Mouse (Mus musculus) midbrain, embryonic 10.5 days (tissue): Measurements from ENCODE around the gene 1300017J02Rik. TPM values are rescaled to one million over a fixed set of nuclear protein-coding genes. Genes with fewer than 3 reads are reported as not detected.

Source experiments
- DNase-seq: peaks from one replicate; pipeline ENCODE4 v3.0.0-alpha.2; 2017; ENCODE audit warnings: low spot score
- H3K27ac ChIP-seq: fragments of 300-500 bp; sonication (generic); replicated peaks from 2 replicates; pipeline ENCODE4 v1.5.1; 2016; ENCODE audit warnings: mild to moderate bottlenecking
- H3K27me3 ChIP-seq: fragments of 300-500 bp; sonication (generic); 2 replicates; pipeline ENCODE4 v1.6.1; 2016; ENCODE audit warnings: low read depth, mild to moderate bottlenecking; ENCODE audit not compliant: poor library complexity, severe bottlenecking
- H3K36me3 ChIP-seq: fragments of 300-500 bp; sonication (generic); 2 replicates; pipeline ENCODE4 v1.6.1; 2016; ENCODE audit warnings: mild to moderate bottlenecking, moderate library complexity
- H3K4me1 ChIP-seq: fragments of 300-500 bp; sonication (generic); 2 replicates; pipeline ENCODE4 v1.6.1; 2016
- H3K4me3 ChIP-seq: fragments of 300-500 bp; sonication (generic); 2 replicates; pipeline ENCODE4 v1.5.1; 2016; ENCODE audit warnings: mild to moderate bottlenecking, moderate library complexity
- H3K9me3 ChIP-seq: fragments of 300-500 bp; sonication (generic); replicated peaks from 2 replicates; pipeline ENCODE4 v1.6.1; 2016; ENCODE audit warnings: mild to moderate bottlenecking
- WGBS: fragments of 180-500 bp; shearing (Covaris S2); methylation state at CpG from one replicate; pipeline ENCODE4 v1.1.7; 2016; 5-methylcytosine and 5-hydroxymethylcytosine counted together
- polyA plus RNA-seq: library from polyadenylated mRNA; unstranded; fragments of >200 nt; fragmentation: Nextera tagmentation; extraction: Ambion mirVana; gene quantifications from 2 replicates; pipeline ENCODE4 v1.2.1, GENCODE M21; 2016

1300017J02Rik gene
- polyA plus RNA-seq, 1 experiment from 2014 or later, result 3.5 TPM

DNA sequence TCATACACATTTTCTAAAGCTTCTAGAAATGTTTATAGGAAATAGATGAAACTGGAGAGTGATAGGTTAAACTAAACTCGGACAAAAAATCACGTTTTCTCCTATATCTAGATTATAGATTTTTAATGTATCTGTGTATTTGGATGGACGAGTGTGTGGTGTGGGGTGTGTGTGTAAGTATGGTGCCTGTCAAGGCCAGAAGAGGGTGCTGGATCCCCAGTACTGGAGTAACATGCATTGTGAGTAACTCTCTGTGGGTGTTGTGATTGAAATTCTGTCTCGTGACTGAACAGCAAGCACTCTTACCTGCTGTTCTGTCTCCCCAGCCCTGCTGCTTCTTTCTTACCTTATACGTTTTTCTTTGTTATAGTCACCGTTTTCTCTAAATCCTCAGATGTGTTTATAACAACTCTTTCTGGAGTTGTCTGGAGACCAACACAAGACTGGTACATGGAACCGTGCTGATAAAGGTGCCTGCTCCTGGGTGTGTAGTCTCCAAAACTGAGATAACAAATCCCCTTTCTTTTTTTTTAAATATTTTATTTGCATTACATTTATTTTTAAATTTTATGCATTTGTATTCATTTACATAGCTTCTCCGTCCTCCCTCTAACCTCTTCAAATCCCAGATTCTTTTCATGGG, 58.2 kb downstream of the 1300017J02Rik start:
- no peak overlapping the region for H3K27ac ChIP-seq
- no peaks in the 10 kb centered on the region for H3K9me3 ChIP-seq
- no peaks in the 10 kb centered on the region for H3K27me3 ChIP-seq
- 88% methylated on average over 8 of the region's 8 CpGs for WGBS
- DNase-seq, result no peak
- H3K4me3 ChIP-seq, result no peak overlapping the region
- H3K36me3 ChIP-seq, result no peaks in the 10 kb centered on the region
- peaks cover 4% of the 10 kb centered on the region; the same call in 1 of the 2 replicates for H3K4me1 ChIP-seq

DNA sequence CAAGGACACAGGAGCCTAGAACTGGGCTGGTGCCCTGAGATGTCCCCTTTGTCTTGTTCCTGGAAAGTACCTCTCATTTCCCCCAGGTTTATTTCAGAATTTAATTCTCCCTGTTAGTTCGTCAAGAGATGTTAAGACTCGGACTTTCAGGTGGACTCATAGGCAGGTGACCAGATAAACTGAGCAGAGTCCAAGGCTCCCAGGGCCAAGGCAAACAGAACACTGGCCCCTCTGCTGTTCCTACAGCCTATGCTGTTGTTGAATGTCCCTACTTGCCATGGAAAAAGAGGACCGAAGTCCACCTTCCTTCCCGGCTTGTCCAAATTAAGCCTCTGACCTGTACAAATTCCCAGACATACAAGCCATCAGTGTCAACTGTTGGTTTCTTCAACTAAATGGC, 61.2 kb downstream of the 1300017J02Rik start:
- Histone ChIP-seq H3K27me3 (no peaks in the 10 kb centered on the region), H3K4me3 (no peak overlapping the region), H3K4me1 (peaks cover 4% of the 10 kb centered on the region; the same call in 1 of the 2 replicates), H3K27ac (no peak overlapping the region), H3K9me3 (no peaks in the 10 kb centered on the region), H3K36me3 (no peaks in the 10 kb centered on the region)
- no peak for DNase-seq
- WGBS, result 93% methylated on average over 4 of the region's 4 CpGs

DNA sequence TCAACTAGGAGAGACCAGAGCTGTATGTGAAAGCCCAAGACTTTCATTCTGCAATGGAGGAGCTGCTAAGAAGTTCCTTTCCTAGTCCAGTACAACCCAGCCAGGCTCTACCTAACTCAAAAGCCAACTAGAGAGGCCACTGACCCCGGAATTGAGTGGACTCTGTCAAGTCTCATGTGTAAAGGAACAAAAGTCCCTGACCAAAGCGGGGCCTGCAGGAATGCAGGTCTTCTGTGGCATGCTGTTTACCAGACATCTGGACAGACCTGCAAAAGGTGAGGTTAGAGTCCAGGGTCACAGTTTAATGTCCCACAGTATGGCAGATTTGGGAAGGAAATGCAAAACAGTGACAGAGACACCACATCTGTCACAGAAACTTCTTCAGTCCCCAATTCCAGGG, 63.7 kb downstream of the 1300017J02Rik start:
- Histone ChIP-seq H3K4me3 (no peak overlapping the region), H3K9me3 (no peaks in the 10 kb centered on the region), H3K27me3 (no peaks in the 10 kb centered on the region), H3K36me3 (no peaks in the 10 kb centered on the region), H3K4me1 (no peaks in the 10 kb centered on the region), H3K27ac (no peak overlapping the region)
- DNase-seq, result no peak
- 80% methylated on average over 2 of the region's 2 CpGs for WGBS

DNA sequence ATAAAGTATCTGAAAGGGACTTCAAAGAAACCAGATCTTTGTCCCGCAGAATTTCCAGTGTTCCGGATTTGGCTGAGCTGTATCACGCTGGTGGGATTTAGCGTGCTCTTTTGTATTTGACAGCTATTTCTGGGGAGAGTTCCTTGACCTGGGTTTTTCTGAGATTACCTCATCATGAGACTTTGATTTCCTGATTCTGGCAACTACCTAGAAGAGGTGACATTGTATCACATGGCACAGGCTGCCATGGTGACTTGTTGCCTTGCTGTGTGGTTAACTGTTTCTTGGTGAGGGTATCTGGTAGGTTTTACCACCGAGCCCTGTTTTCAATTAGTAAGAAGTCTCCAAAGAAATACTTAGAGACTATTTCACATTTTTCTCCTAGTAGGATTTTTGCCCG, 65.4 kb downstream of the 1300017J02Rik start:
- no peaks in the 10 kb centered on the region for H3K36me3 ChIP-seq
- H3K27ac ChIP-seq, result no peak overlapping the region
- no peak for DNase-seq
- WGBS, result 91% methylated on average over 6 of the region's 6 CpGs
- H3K27me3 ChIP-seq, result no peaks in the 10 kb centered on the region
- 0 out of 2 replicates have a peak, but pooled peaks cover 3% of the 10 kb centered on the region for H3K4me1 ChIP-seq
- no peak overlapping the region for H3K4me3 ChIP-seq
- no peaks in the 10 kb centered on the region for H3K9me3 ChIP-seq

DNA sequence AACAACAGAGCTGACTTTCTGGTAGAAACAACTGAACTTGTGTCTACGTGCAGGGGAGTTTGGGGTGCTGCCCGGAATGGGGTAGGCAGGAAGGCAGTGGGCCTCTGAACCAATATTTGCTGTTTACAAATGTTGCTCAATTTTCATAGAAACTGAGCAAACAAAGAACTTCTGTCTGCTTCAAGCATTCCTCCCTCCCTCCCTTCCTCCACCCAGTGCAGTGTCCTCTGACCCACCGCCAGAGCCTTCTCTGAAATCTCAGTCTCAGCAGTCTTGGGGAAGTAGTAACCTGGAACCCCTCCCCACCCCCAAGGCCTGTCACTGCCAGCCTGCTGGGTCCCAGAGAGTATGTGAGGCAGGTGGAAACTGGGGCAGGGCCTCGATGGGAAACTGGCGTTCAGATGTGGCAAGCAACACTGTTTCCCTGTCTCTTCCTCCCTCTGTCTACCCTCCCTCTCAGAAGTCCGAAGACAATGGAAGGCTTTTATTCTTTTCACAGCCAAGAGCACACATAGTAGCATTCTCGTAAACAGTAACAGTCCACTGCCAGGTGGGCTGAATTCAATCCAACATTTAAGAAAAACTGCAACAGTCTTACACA, 70.2 kb downstream of the 1300017J02Rik start:
- Histone ChIP-seq H3K4me3 (no peak overlapping the region), H3K27me3 (no peaks in the 10 kb centered on the region), H3K27ac (peak overlapping the region; percentile 64; the same call in 1 of the 2 replicates), H3K4me1 (peaks cover 16% of the 10 kb centered on the region), H3K9me3 (no peaks in the 10 kb centered on the region), H3K36me3 (no peaks in the 10 kb centered on the region)
- DNase-seq, result no peak
- 69% methylated on average over 7 of the region's 7 CpGs for WGBS

DNA sequence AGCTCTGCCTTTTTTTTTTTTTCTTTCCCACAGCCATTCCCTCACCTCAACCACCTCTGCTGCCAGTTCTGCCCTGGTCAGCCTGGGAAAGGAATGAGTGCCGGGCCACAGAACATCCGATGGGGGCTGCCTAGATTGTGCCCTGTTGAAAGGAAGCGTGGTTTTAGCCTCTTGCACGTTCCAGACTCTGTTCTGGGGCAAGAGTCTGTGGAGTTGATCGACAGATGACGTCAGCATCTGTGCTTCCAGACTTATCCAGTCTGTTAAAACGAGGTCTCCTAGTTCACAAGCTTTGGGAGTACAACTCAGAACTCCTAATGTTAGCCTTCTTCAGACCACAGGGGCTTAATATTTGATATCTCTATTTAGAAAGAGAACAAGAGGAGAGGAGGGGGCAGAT, 70.8 kb downstream of the 1300017J02Rik start:
- 88% methylated on average over 7 of the region's 7 CpGs for WGBS
- no peaks in the 10 kb centered on the region for H3K36me3 ChIP-seq
- no peak for DNase-seq
- H3K27me3 ChIP-seq, result no peaks in the 10 kb centered on the region
- peaks cover 16% of the 10 kb centered on the region for H3K4me1 ChIP-seq
- no peak overlapping the region for H3K27ac ChIP-seq
- no peaks in the 10 kb centered on the region for H3K9me3 ChIP-seq
- H3K4me3 ChIP-seq, result no peak overlapping the region

DNA sequence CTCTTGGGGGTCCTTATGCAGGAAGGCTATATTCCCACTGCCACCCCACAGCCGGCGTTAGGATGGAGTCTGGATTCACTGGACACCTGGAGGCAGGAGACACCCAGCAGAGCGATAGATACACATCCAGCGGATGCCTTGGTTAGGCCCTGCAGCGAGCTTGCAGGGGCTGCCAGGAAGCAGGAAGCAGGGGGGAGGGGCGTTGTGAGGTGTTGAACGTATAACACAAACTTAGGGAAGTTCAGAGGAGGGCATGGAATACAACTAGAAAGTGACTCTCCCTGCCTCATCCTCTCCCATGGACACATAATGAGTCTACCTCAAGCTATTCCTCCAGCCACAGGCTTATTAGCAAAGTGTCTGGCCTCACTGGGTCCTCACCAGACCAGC, 71.9 kb downstream of the 1300017J02Rik start:
- DNase-seq, result no peak
- Histone ChIP-seq H3K36me3 (no peaks in the 10 kb centered on the region), H3K4me3 (no peak overlapping the region), H3K27ac (no peak overlapping the region), H3K4me1 (peaks cover 16% of the 10 kb centered on the region), H3K27me3 (no peaks in the 10 kb centered on the region), H3K9me3 (no peaks in the 10 kb centered on the region)
- 73% methylated on average over 7 of the region's 7 CpGs for WGBS

DNA sequence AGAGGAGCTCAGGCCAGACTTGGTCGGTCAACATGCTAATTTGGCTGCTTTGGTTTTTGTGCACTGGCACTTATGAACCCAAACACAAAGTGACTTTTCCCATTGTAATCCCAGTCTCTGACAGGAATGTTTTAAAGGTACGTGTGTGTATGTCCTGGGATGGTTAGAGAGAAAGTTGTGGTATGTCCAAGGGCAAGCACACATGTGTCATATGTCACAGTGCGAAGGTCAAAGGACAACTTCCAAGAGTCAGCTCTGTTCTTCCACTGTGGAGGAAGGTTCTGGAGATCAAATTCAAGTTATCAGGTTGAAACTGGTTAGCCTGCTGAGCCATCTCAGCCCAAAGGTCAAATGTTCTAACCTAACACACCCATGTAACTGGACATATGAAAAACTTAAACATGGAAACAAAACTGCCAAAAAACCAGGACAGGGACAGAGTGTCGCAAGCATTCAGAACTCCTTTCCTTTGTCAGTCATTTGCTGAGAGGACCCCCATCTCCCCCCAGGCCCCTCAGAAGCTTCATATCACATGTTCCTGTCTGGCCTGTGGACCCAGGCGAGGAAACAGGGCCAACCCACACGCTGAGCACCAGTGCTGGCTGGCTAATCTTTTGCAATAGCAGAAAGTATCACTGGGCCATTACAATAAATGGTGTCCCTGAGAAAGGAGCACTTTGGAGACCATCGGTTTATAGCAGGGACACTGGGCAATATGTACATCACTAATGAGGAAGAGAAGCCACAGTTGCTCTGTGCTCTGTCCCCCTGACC, 72.5 kb downstream of the 1300017J02Rik start:
- WGBS, result 87% methylated on average over 7 of the region's 7 CpGs
- no peaks in the 10 kb centered on the region for H3K9me3 ChIP-seq
- H3K27ac ChIP-seq, result no peak overlapping the region
- no peaks in the 10 kb centered on the region for H3K27me3 ChIP-seq
- H3K4me3 ChIP-seq, result no peak overlapping the region
- DNase-seq, result no peak
- H3K4me1 ChIP-seq, result peaks cover 16% of the 10 kb centered on the region
- no peaks in the 10 kb centered on the region for H3K36me3 ChIP-seq

DNA sequence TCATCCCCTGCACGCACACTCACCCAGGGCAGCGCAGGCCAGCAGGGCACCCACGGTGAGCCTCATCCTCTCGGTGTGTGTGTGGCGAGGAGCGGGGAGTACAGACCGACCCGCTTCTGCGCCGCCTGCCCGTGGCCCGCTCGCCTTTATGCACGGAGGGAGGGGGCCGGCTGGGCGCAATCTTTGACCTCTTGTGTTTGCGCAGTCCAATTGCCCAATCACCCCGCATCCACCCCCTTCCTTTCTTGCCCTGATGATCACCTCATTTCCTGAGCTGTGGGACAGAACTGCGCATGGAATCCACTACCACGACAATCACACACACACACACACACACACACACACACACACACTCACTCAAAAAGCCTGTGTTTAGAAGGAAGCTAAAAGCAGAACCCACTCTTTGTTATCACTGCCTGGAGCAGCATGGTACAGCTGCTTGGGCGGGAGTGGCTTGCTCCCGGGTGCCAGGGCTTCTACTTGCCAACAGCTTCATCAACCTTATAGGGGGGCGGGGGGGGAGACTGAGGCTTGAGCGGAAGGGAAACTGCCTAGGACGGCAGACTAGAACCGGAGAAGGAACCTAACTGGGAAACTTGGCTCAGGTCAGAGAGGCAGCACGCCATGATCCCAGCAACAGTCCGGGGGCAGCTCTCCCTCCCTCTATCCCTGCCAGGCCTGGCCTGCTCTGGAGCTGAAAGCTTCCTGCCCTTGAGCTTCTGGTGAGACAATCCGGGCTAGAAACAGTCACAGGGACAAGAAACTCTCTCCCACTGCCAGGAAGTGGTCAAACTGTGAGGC, 74.5 kb downstream of the 1300017J02Rik start, which contains the start of the genes Gm20425 and Trf:
Gene Gm20425 (minus strand): TSS at position 157 of the 801 bp plus-strand sequence.
Gene Trf (minus strand): TSS at position 294 of the 801 bp plus-strand sequence.
- Histone ChIP-seq H3K4me3 (peak within 1 kb of the TSS; percentile 28; the same call in 1 of the 2 replicates), H3K4me1 (peaks cover 16% of the 10 kb centered on the region), H3K27ac (peak within 1 kb of the TSS; percentile 72), H3K36me3 (no peaks in the 10 kb centered on the region), H3K9me3 (no peaks in the 10 kb centered on the region), H3K27me3 (no peaks in the 10 kb centered on the region)
- WGBS, result 56% methylated on average over 29 of the region's 29 CpGs
- DNase-seq, result peak; percentile 24

DNA sequence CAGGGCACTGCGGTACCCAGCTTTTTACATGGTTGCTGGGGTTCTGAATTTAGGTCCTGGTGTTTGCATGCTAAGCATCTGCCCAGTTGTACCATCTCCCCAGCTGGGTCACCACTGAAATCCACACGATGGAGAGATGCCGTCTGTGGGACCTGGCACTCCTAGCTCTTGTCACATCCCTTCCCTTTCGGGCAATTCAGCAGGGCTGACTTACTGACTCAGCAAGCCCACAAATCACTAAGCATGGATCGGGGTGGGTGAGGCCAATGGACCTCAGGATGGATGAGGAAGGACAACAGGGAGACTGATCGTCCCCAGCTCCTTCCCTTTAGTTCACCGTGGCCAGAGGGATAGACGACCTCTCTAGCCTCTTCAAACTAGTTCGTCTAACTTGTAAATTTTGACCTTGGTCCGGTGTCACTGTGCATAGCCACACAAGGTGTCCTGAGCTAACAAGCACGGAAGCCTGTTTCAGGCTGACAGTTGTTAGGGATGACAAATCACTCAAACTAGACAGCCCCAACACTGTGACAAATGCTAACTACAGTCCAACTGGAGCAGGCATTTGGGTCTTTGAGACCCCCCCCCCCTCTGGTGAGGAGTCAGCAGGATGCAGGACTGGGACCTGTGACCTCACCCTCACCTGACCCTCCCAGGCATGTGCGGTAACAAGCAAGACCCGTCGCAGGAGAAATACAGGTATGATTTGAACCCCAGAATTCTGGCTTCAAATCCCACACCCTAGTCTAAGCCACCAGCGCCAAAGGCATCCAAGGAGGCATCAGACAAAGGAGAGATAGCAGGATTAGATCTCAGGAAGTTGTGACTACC, 75.6 kb downstream of the 1300017J02Rik start:
- Histone ChIP-seq H3K4me3 (no peak overlapping the region), H3K36me3 (no peaks in the 10 kb centered on the region), H3K4me1 (peaks cover 13% of the 10 kb centered on the region), H3K27me3 (no peaks in the 10 kb centered on the region), H3K9me3 (no peaks in the 10 kb centered on the region), H3K27ac (no peak overlapping the region)
- WGBS, result 92% methylated on average over 15 of the region's 15 CpGs
- DNase-seq, result no peak

DNA sequence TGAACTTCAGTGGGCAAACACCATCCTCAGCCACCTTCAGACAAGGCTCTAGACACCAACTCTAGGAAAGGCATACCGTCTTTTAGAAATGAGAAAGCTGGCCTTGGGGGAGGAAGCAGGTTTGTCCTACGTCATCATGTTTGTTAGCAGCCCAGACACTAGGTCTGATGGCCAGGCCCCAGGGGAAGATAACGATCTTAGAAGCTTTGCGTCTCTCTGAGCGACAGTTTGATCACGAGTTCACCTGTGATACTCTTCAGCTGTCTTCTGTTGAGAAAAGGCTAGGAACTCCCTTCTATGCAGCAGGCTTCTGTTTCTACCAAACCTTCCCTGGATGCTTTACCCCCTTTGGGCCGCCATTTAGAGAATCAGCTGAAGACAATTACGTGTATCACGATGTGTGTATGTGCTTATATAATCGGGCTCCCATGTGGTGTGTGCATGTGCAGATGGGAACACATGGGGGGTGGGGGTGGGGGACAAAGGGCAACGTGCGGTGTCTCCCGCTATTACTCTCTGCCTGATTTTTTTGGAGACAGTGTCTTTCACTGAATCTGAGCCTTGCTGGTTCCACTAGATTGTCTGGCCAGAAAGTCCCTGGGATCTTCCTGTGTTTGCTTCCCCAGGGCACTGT, 76.4 kb downstream of the 1300017J02Rik start:
- 91% methylated on average over 13 of the region's 13 CpGs for WGBS
- no peak overlapping the region for H3K27ac ChIP-seq
- H3K4me3 ChIP-seq, result no peak overlapping the region
- H3K9me3 ChIP-seq, result no peaks in the 10 kb centered on the region
- no peak for DNase-seq
- no peaks in the 10 kb centered on the region for H3K27me3 ChIP-seq
- peaks cover 13% of the 10 kb centered on the region for H3K4me1 ChIP-seq
- no peaks in the 10 kb centered on the region for H3K36me3 ChIP-seq
